Comparison of ENCODE assay signal across 8 mouse cellular contexts in the genomic region with DNA sequence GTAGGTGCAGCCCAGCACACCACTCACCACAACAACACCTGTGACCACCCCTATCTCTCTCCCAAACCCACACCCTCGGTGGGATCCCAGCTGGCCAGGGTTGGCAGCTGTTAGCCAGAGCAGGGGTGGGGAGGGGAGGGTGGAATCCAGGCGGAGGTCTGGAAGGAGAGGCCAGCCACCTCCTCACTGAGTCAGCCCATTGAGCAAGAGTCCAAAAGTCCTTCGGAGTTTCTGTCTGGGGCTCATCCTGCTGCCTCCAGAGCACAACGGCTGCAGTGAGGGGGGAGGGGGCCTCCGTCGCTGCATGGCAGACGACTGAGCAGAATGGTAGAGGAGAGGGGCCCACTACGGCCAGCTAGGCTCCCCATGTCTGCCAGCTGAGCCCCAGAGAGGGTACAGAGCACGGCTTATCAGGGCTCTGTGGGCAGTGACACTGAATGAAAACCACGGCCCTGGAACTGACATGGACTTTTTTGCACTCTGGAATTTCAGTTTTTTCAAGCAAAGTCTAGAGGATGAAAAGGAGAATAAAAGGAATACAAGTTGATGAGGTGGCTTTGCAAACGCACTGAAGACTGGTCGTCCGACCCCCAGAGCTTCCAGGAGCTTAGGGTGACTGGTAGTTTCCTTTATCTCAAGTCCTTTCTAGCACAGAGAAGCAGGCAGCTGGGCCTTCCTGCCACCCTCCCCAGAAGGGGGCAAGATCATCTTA. TPM values are rescaled to one million over a fixed set of nuclear protein-coding genes. Genes with fewer than 3 reads are reported as not detected.
DNase-seq lines count a peak whose midpoint lies in the region; ATAC-seq and TF ChIP-seq lines count a peak whose summit lies in the region.

No protein-coding gene starts in this region.

- no peak for TF ChIP-seq POLR2A in kidney, adult 2 months (IDR thresholded peaks at IDR 0.05; ENCODE audit: low read depth, low read length)

- peak overlapping the region; percentile 28; the same call in 1 of the 2 replicates for H3K9ac ChIP-seq in forebrain, embryonic 13.5 days
- no peak overlapping the region for H3K9ac ChIP-seq in forebrain, embryonic 15.5 days (replicated peaks)
- H3K9ac ChIP-seq in lung, postnatal 0 days (replicated peaks; ENCODE audit: low read depth), result no peak overlapping the region

- H3K27me3 ChIP-seq in forebrain, embryonic 13.5 days, result no peaks in the 10 kb centered on the region
- H3K27me3 ChIP-seq in forebrain, embryonic 15.5 days, result no peaks in the 10 kb centered on the region
- no peaks in the 10 kb centered on the region for H3K27me3 ChIP-seq in kidney, adult 2 months (replicated peaks; ENCODE audit: control insufficient read depth, insufficient read depth, low read length)
- 0 out of 2 replicates have a peak, but pooled peaks cover 7% of the 10 kb centered on the region for H3K27me3 ChIP-seq in lung, postnatal 0 days (replicated peaks; ENCODE audit: insufficient read depth, low read length)

- no peak for ATAC-seq in forebrain, embryonic 13.5 days
- ATAC-seq in forebrain, embryonic 15.5 days (replicated peaks), result no peak
- peak; percentile 47 for ATAC-seq in lung, postnatal 0 days

- no peaks in the 10 kb centered on the region for H3K9me3 ChIP-seq in forebrain, embryonic 13.5 days (replicated peaks)
- H3K9me3 ChIP-seq in forebrain, embryonic 15.5 days, result no peaks in the 10 kb centered on the region
- H3K9me3 ChIP-seq in lung, postnatal 0 days (ENCODE audit: low read length), result no peaks in the 10 kb centered on the region

- 10% methylated on average over 13 of the region's 13 CpGs for WGBS in forebrain, embryonic 13.5 days
- WGBS in forebrain, embryonic 15.5 days, result 7% methylated on average over 13 of the region's 13 CpGs
- 25% methylated on average over 13 of the region's 13 CpGs for WGBS in kidney, adult 2 months
- 13% methylated on average over 13 of the region's 13 CpGs for WGBS in lung, postnatal 0 days

- peaks cover 61% of the 10 kb centered on the region for H3K4me1 ChIP-seq in forebrain, embryonic 13.5 days
- H3K4me1 ChIP-seq in forebrain, embryonic 15.5 days, result peaks cover 54% of the 10 kb centered on the region
- peaks cover 23% of the 10 kb centered on the region for H3K4me1 ChIP-seq in kidney, adult 2 months (ENCODE audit: control insufficient read depth, insufficient read depth, low read length)
- peaks cover 11% of the 10 kb centered on the region; the same call in 1 of the 2 replicates for H3K4me1 ChIP-seq in lung, postnatal 0 days (ENCODE audit: insufficient read depth, low read depth, low read length)

- peak overlapping the region; percentile 74; the same call in 1 of the 2 replicates for H3K4me2 ChIP-seq in forebrain, embryonic 13.5 days
- no peak overlapping the region for H3K4me2 ChIP-seq in forebrain, embryonic 15.5 days (replicated peaks)
- H3K4me2 ChIP-seq in lung, postnatal 0 days (replicated peaks; ENCODE audit: low read depth, low read length), result peak overlapping the region; percentile 43

- no peak overlapping the region for H3K27ac ChIP-seq in forebrain, embryonic 13.5 days
- no peak overlapping the region for H3K27ac ChIP-seq in forebrain, embryonic 15.5 days (replicated peaks)
- H3K27ac ChIP-seq in kidney, adult 2 months (ENCODE audit: insufficient read depth, low read depth, low read length), result peak overlapping the region; percentile 96
- H3K27ac ChIP-seq in lung, postnatal 0 days (ENCODE audit: low read length), result peak overlapping the region; percentile 78

- H3K36me3 ChIP-seq in forebrain, embryonic 13.5 days (ENCODE audit: poor library complexity, severe bottlenecking), result peaks cover 40% of the 10 kb centered on the region
- no peaks in the 10 kb centered on the region for H3K36me3 ChIP-seq in forebrain, embryonic 15.5 days
- H3K36me3 ChIP-seq in kidney, adult 2 months (ENCODE audit: control insufficient read depth, insufficient read depth, low read length), result no peaks in the 10 kb centered on the region
- no peaks in the 10 kb centered on the region for H3K36me3 ChIP-seq in lung, postnatal 0 days (ENCODE audit: insufficient read depth, low read length)

- peak; percentile 27 for DNase-seq in embryo, embryonic 10.5 days (ENCODE audit: low spot score)
- DNase-seq in kidney, adult 2 months, result peak; percentile 90
- peak; percentile 76 for DNase-seq in lung, postnatal 0 days (ENCODE audit: low spot score)
- no peak for DNase-seq in right cerebral cortex, postnatal 4 days
- DNase-seq in cerebellum, postnatal 4 days (ENCODE audit: low spot score in 2 of 2), result no peak
- DNase-seq in right cerebral cortex, adult 2 months (ENCODE audit: low spot score in 2 of 2), result no peak

- TF ChIP-seq EP300 in lung, postnatal 0 days (IDR thresholded peaks at IDR 0.05), result no peak

- no peak overlapping the region for H3K4me3 ChIP-seq in forebrain, embryonic 13.5 days
- H3K4me3 ChIP-seq in forebrain, embryonic 15.5 days, result no peak overlapping the region
- H3K4me3 ChIP-seq in kidney, adult 2 months (ENCODE audit: insufficient read depth, low read depth, low read length), result peak overlapping the region; percentile 8; the same call in 1 of the 2 replicates
- H3K4me3 ChIP-seq in lung, postnatal 0 days (ENCODE audit: low read depth, low read length), result no peak overlapping the region

- no peak for TF ChIP-seq CTCF in kidney, adult 2 months (conservative IDR thresholded peaks at IDR 0.05; ENCODE audit: insufficient read depth, insufficient read length, low read depth, low read length)
- TF ChIP-seq CTCF in lung, postnatal 0 days (IDR thresholded peaks at IDR 0.05), result no peak

RNA-seq across cellular contexts. Expression of a gene that starts 5.6 kb away (rescaled TPM):
- polyA plus RNA-seq in forebrain, embryonic 13.5 days (2015; fragmentation: Nextera tagmentation; extraction: Ambion mirVana), result 8.3 and 10.0 TPM in 2 replicates
- polyA plus RNA-seq in forebrain, embryonic 15.5 days (2015; fragmentation: Nextera tagmentation; extraction: Ambion mirVana), result 4.4 and 6.6 TPM in 2 replicates
- 10.5 and 13.5 TPM in 2 replicates for polyA plus RNA-seq in kidney, adult 2 months (2012; rRNA removed)
- polyA plus RNA-seq in lung, postnatal 0 days (2015; fragmentation: Nextera tagmentation; extraction: Ambion mirVana), result 8.6 and 10.6 TPM in 2 replicates

RNA-seq across cellular contexts. Expression of a gene that starts 15.9 kb away (rescaled TPM):
- 0.20 TPM in 1 of 2 replicates, not detected in the other for polyA plus RNA-seq in forebrain, embryonic 13.5 days (2015; fragmentation: Nextera tagmentation; extraction: Ambion mirVana)
- polyA plus RNA-seq in forebrain, embryonic 15.5 days (2015; fragmentation: Nextera tagmentation; extraction: Ambion mirVana), result not detected in 2 replicates
- polyA plus RNA-seq in kidney, adult 2 months (2012; rRNA removed), result 0.10 and 0.44 TPM in 2 replicates
- 0.18 TPM in 1 of 2 replicates, not detected in the other for polyA plus RNA-seq in lung, postnatal 0 days (2015; fragmentation: Nextera tagmentation; extraction: Ambion mirVana)

RNA-seq across cellular contexts. Expression of a gene that starts 32.2 kb away (rescaled TPM):
- not detected in 2 replicates for polyA plus RNA-seq in forebrain, embryonic 13.5 days (2015; fragmentation: Nextera tagmentation; extraction: Ambion mirVana)
- polyA plus RNA-seq in forebrain, embryonic 15.5 days (2015; fragmentation: Nextera tagmentation; extraction: Ambion mirVana), result 0.34 and 0.41 TPM in 2 replicates
- 0.09 and 0.30 TPM in 2 replicates for polyA plus RNA-seq in kidney, adult 2 months (2012; rRNA removed)
- not detected in 2 replicates for polyA plus RNA-seq in lung, postnatal 0 days (2015; fragmentation: Nextera tagmentation; extraction: Ambion mirVana)

Comparison
In these comparisons a context has a peak if more than half of its experiments do, and no peak if none do; other contexts are left out.
1. H3K27ac ChIP-seq: peak in kidney, adult 2 months (single experiment) and lung, postnatal 0 days (single experiment); none in forebrain, embryonic 13.5 days (single experiment) and forebrain, embryonic 15.5 days (single experiment).
2. DNase-seq: peak in embryo, embryonic 10.5 days (single experiment), kidney, adult 2 months (single experiment) and lung, postnatal 0 days (single experiment); none in right cerebral cortex, postnatal 4 days (single experiment), cerebellum, postnatal 4 days (0 of 2) and right cerebral cortex, adult 2 months (0 of 2).